Mouse (Mus musculus): ENCODE data around the gene Krtap2-4. TPM values are rescaled to one million over a fixed set of nuclear protein-coding genes. Genes with fewer than 3 reads are reported as not detected.
"Not testable (repeated sequence)": the region's sequence is repeated elsewhere in the genome, so short reads cannot be mapped to it uniquely, and the experiment has no call there.

Gene Krtap2-4
- polyA plus RNA-seq (2015; fragmentation: Nextera tagmentation; extraction: Ambion mirVana) = not detected in 2 replicates

DNA sequence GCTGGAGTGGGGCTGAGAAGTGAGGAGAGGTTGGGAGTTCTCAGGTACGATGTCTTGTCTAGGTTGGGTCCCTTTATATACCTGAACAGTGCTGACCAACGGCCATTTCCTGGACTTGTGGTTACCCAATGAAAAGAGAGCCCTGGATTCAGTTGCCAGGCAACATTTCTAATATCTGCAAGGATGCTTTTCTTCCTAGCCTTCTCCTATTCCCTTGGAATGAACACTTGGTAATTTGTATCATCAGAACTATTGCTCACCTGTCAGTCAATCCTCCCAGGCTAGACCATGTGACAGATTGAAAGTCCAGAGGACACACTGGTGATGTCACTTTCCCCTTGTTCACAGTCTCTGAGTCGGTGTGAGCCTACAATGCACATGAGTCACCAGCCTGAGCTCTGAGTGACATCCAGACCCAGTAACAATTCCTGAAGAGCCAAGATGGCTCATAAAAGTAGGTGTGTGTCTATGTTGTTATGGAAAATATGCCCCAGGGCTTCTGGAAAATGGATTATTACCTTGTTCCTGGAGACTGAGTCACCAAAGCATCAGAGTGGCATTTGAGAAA, at the start of gene Krtap2-4:
Krtap2-4 (minus strand) TSS at position 51 of the 568 bp plus-strand sequence.
- Histone ChIP-seq H3K4me1 (ENCODE audit: insufficient read depth, low read length) (no peaks in the 10 kb centered on the region), H3K36me3 (ENCODE audit: insufficient read depth, low read length) (no peaks in the 10 kb centered on the region), H3K9me3 (ENCODE audit: low read length) (no peaks in the 10 kb centered on the region), H3K27me3 (ENCODE audit: insufficient read depth, low read length) (no peaks in the 10 kb centered on the region), H3K4me2 (replicated peaks; ENCODE audit: low read depth, low read length) (no peak within 1 kb of the TSS), H3K27ac (ENCODE audit: low read length) (no peak within 1 kb of the TSS), H3K9ac (replicated peaks; ENCODE audit: low read length) (no peak within 1 kb of the TSS), H3K4me3 (ENCODE audit: low read length) (no peak within 1 kb of the TSS)
- no peak for ATAC-seq (ENCODE audit: low FRiP score, low TSS enrichment)
- 70% methylated on average over 3 of the region's 3 CpGs for WGBS

DNA sequence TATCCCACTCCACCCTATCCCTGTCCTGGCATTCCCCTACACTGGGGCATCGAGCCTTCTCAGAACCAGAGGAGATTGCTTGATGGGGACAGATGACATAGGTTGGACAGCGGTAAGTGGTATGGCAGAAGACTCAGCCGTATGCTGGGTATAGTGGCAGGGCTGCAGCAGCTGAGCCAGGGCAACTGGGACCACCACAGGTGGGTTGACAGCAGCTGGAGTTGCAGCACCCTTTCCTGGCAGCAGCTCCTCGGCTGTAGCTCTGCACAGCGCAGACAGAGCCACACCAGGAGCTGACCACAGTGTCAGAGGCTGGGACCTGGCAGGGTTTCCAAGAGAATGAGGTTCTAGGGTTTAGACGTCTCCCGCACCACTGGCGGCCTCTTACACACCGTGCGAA, 48.2 kb upstream of the Krtap2-4 start:
- H3K36me3 ChIP-seq (ENCODE audit: insufficient read depth, low read length) = no peaks in the 10 kb centered on the region
- WGBS = 84% methylated on average over 10 of the region's 10 CpGs
- H3K4me3 ChIP-seq (ENCODE audit: low read length) = no peak overlapping the region
- ATAC-seq (ENCODE audit: low FRiP score, low TSS enrichment) = no peak
- no peak overlapping the region for H3K27ac ChIP-seq (ENCODE audit: low read length)
- H3K9ac ChIP-seq (replicated peaks; ENCODE audit: low read length) = no peak overlapping the region
- no peak overlapping the region for H3K4me2 ChIP-seq (replicated peaks; ENCODE audit: low read depth, low read length)
- no peaks in the 10 kb centered on the region for H3K4me1 ChIP-seq (ENCODE audit: insufficient read depth, low read length)
- no peaks in the 10 kb centered on the region for H3K27me3 ChIP-seq (ENCODE audit: insufficient read depth, low read length)
- H3K9me3 ChIP-seq (ENCODE audit: low read length) = no peaks in the 10 kb centered on the region

DNA sequence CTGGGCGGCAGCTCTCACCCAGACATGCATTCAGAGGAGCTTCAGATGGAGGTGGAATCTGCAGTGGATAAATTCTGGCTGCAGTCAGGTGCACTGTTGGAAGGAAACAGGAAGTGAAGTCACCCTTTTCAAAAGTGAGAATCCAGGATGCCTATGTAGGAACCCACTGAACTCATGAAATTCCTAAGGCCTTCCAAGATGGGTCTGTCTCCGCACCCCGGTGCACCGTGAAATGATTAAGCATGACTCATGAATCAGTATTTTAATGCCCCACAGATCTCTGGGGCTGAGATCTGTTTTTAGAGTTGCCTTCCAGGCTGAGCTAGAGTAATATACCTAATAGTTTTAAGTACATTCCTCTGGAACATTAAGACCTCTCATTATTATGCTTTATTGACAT, 44.6 kb upstream of the Krtap2-4 start:
- H3K4me1 ChIP-seq (ENCODE audit: insufficient read depth, low read length) = no peaks in the 10 kb centered on the region
- no peak for ATAC-seq (ENCODE audit: low FRiP score, low TSS enrichment)
- no peak overlapping the region for H3K27ac ChIP-seq (ENCODE audit: low read length)
- no peak overlapping the region for H3K9ac ChIP-seq (replicated peaks; ENCODE audit: low read length)
- no peak overlapping the region for H3K4me2 ChIP-seq (replicated peaks; ENCODE audit: low read depth, low read length)
- H3K9me3 ChIP-seq (ENCODE audit: low read length) = no peaks in the 10 kb centered on the region
- 76% methylated on average over 4 of the region's 4 CpGs for WGBS
- no peaks in the 10 kb centered on the region for H3K36me3 ChIP-seq (ENCODE audit: insufficient read depth, low read length)
- H3K27me3 ChIP-seq (ENCODE audit: insufficient read depth, low read length) = no peaks in the 10 kb centered on the region
- H3K4me3 ChIP-seq (ENCODE audit: low read length) = no peak overlapping the region

DNA sequence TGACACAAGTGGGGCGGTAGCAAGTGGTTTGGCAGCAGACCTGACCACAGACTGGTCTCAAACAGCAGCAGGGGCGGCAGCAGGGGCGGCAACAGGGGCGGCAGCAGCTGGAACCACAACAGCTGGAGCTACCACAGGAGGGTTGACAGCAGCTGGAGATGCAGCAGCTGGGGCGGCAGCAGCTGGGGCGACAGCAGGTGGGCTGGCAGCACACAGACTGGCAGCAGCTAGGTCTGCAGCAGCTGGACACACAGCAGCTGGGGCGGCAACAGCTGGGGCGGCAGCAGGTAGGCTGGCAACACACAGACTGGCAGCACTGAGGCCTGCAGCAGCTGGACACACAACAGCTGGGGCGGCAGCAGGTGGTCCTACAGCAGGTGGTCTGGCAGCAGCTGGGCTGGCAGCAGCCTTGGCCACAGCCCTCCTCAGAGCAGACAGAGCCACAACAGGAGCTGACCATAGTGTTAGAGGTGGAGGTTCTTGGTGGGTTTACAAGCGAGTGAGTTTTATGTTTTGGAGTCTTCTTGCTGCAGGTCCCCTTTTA, 43.9 kb upstream of the Krtap2-4 start, which contains the start of gene Gm11563:
Gm11563 (minus strand) TSS at position 494 of the 544 bp plus-strand sequence.
- not testable (repeated sequence) for H3K4me2 ChIP-seq (replicated peaks; ENCODE audit: low read depth, low read length); H3K36me3 ChIP-seq (ENCODE audit: insufficient read depth, low read length); H3K4me3 ChIP-seq (ENCODE audit: low read length); H3K27ac ChIP-seq (ENCODE audit: low read length); H3K9me3 ChIP-seq (ENCODE audit: low read length); H3K9ac ChIP-seq (replicated peaks; ENCODE audit: low read length); H3K27me3 ChIP-seq (ENCODE audit: insufficient read depth, low read length); ATAC-seq (ENCODE audit: low FRiP score, low TSS enrichment); H3K4me1 ChIP-seq (ENCODE audit: insufficient read depth, low read length)
- WGBS = 52% methylated on average over 10 of the region's 10 CpGs

DNA sequence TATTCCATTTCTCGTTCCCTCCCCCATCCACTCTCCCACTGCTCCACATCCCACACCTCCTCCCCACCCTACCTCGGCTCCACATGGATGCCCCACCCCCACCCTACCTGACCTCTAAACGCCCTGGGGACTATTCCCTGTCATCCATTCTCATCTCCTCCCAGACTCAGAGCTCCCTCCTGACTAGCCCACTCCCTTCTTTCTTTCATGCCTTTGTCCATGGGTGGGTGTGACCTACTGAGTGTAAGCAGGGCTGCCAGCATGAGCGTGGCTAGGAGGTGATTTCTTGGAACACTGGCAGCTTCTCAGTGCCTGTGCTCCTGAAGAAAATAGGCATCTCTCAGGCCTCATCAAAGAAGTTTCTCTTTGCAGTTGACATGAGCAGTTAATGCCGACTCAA, 42.4 kb upstream of the Krtap2-4 start:
- WGBS = 32% methylated on average over 5 of the region's 5 CpGs
- no peaks in the 10 kb centered on the region for H3K9me3 ChIP-seq (ENCODE audit: low read length)
- ATAC-seq (ENCODE audit: low FRiP score, low TSS enrichment) = no peak
- H3K36me3 ChIP-seq (ENCODE audit: insufficient read depth, low read length) = no peaks in the 10 kb centered on the region
- no peak overlapping the region for H3K4me2 ChIP-seq (replicated peaks; ENCODE audit: low read depth, low read length)
- H3K9ac ChIP-seq (replicated peaks; ENCODE audit: low read length) = no peak overlapping the region
- H3K27ac ChIP-seq (ENCODE audit: low read length) = no peak overlapping the region
- no peaks in the 10 kb centered on the region for H3K27me3 ChIP-seq (ENCODE audit: insufficient read depth, low read length)
- no peaks in the 10 kb centered on the region for H3K4me1 ChIP-seq (ENCODE audit: insufficient read depth, low read length)
- no peak overlapping the region for H3K4me3 ChIP-seq (ENCODE audit: low read length)

DNA sequence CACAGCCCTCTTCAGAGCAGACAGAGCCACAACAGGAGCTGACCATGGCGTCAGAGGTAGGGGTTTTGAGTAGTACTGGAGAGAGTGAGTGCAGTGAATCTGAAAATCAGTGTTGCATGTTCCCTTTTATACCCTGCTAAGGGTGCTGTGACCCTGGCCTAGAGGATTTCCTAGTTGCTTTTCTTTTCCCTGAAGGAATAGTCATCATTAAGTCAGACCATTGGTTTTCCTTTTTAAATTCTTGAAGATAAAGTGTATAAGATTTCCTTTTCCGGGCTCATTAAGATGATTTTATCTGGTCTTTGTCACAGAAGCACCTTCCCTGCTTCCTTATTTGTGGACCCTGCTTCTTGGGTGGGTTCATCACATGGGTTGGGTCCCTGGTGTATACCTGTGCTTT, 35.5 kb upstream of the Krtap2-4 start, which contains the start of gene Gm11555:
Gm11555 (minus strand) TSS at position 101 of the 400 bp plus-strand sequence.
- H3K4me1 ChIP-seq (ENCODE audit: insufficient read depth, low read length) = no peaks in the 10 kb centered on the region
- no peak for ATAC-seq (ENCODE audit: low FRiP score, low TSS enrichment)
- WGBS = 69% methylated on average over 2 of the region's 2 CpGs

DNA sequence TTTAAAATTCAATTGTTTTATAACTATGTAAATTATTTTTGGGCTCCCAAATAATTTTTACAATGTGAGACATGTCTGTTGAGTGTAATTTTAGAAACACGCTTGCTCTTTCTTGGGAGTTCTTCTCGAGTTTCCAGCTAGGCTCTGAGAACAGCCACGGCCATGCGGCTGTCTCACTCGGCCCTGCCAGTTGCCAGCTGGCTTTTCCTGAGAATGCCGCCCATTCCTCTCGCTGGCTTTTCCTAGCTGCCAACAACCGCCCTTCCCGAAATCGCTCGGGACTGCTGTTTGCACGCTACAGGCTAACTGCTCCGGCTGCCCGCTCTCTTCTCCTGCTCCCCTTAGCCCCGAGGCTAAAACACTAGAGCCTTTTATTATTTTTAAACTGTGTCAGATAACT, 31.8 kb upstream of the Krtap2-4 start:
- no peak for ATAC-seq (ENCODE audit: low FRiP score, low TSS enrichment)
- Histone ChIP-seq H3K4me2 (replicated peaks; ENCODE audit: low read depth, low read length) (no peak overlapping the region), H3K4me1 (ENCODE audit: insufficient read depth, low read length) (no peaks in the 10 kb centered on the region), H3K9me3 (ENCODE audit: low read length) (no peaks in the 10 kb centered on the region), H3K27me3 (ENCODE audit: insufficient read depth, low read length) (no peaks in the 10 kb centered on the region), H3K9ac (replicated peaks; ENCODE audit: low read length) (no peak overlapping the region), H3K36me3 (ENCODE audit: insufficient read depth, low read length) (no peaks in the 10 kb centered on the region), H3K4me3 (ENCODE audit: low read length) (no peak overlapping the region), H3K27ac (ENCODE audit: low read length) (no peak overlapping the region)
- WGBS = 80% methylated on average over 15 of the region's 15 CpGs

More for the DNA sequence above, 35.5 kb upstream of the Krtap2-4 start, which contains the start of gene Gm11555:
- Histone ChIP-seq H3K9ac (replicated peaks; ENCODE audit: low read length) (no peak within 1 kb of the TSS), H3K36me3 (ENCODE audit: insufficient read depth, low read length) (no peaks in the 10 kb centered on the region), H3K27ac (ENCODE audit: low read length) (no peak within 1 kb of the TSS), H3K4me3 (ENCODE audit: low read length) (no peak within 1 kb of the TSS), H3K9me3 (ENCODE audit: low read length) (no peaks in the 10 kb centered on the region), H3K27me3 (ENCODE audit: insufficient read depth, low read length) (no peaks in the 10 kb centered on the region), H3K4me2 (replicated peaks; ENCODE audit: low read depth, low read length) (no peak within 1 kb of the TSS)

DNA sequence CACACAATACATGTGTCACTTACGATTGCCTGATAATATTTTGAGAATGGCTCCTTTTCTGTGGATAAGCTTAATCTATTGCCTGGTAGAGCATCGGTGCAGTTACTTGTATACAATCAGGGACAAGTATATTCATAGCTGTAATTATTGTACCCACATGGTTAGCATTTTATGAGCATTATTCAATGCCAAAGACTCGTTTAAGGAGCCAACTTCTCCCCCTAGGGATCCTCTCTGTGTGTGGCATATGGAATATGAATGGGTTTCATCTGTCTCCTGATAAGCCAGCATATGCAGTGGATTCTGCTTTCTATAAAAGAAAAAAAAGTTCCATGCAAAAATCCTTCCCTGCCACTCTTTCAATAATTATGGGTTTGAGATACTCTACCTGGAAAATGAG, 29.7 kb upstream of the Krtap2-4 start:
- Histone ChIP-seq H3K9ac (replicated peaks; ENCODE audit: low read length) (no peak overlapping the region), H3K9me3 (ENCODE audit: low read length) (no peaks in the 10 kb centered on the region), H3K4me1 (ENCODE audit: insufficient read depth, low read length) (no peaks in the 10 kb centered on the region), H3K27me3 (ENCODE audit: insufficient read depth, low read length) (no peaks in the 10 kb centered on the region), H3K4me3 (ENCODE audit: low read length) (no peak overlapping the region), H3K27ac (ENCODE audit: low read length) (no peak overlapping the region), H3K36me3 (ENCODE audit: insufficient read depth, low read length) (no peaks in the 10 kb centered on the region), H3K4me2 (replicated peaks; ENCODE audit: low read depth, low read length) (no peak overlapping the region)
- ATAC-seq (ENCODE audit: low FRiP score, low TSS enrichment) = no peak
- 79% methylated on average over 3 of the region's 3 CpGs for WGBS

DNA sequence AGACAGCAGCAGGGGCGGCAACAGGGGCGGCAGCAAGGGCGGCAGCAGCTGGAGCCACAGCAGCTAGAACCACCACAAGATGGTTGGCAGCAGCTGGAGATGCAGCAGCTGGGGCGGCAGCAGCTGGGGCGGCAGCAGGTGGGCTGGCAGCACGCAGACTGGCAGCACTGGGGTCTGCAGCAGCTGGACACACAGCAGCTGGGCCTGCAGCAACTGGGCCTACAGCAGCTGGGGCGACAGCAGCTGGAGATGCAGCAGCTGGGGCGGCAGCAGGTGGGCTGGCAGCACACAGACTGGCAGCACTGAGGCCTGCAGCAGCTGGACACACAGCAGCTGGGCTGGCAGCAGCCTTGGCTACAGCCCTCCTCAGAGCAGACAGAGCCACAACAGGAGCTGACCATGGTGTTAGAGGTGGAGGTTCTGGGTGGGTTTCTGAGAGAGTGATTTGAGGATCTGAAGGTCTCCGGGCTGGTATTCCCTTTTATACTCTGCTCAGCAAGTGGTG, 29.0 kb upstream of the Krtap2-4 start, which contains the start of gene Krtap4-7:
Krtap4-7 (minus strand) TSS at position 455 of the 505 bp plus-strand sequence.
- not testable (repeated sequence) for ATAC-seq (ENCODE audit: low FRiP score, low TSS enrichment)

DNA sequence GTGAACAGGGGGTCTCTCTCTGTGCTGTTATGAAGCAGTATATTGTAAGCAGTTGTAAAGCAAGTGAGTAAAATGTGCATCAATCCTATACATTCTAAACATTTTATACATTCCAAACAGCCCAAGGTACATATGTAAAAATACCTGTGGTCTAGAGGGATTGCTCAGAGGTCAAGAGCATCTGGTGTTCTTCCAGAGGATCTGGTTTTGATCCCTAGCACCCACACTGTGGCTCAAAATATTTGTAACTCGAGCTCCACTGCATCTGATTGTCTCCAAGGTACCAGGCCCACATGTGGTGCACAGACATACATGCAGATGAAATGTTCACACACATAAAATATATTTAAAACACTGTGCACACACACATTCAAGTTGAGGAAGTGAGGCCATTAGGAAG, 26.3 kb upstream of the Krtap2-4 start:
- H3K36me3 ChIP-seq (ENCODE audit: insufficient read depth, low read length) = no peaks in the 10 kb centered on the region
- H3K4me2 ChIP-seq (replicated peaks; ENCODE audit: low read depth, low read length) = no peak overlapping the region
- H3K9ac ChIP-seq (replicated peaks; ENCODE audit: low read length) = no peak overlapping the region
- H3K27me3 ChIP-seq (ENCODE audit: insufficient read depth, low read length) = no peaks in the 10 kb centered on the region
- H3K4me1 ChIP-seq (ENCODE audit: insufficient read depth, low read length) = no peaks in the 10 kb centered on the region
- WGBS = 42% methylated on average over 1 of the region's 1 CpGs
- no peaks in the 10 kb centered on the region for H3K9me3 ChIP-seq (ENCODE audit: low read length)
- no peak overlapping the region for H3K4me3 ChIP-seq (ENCODE audit: low read length)
- no peak overlapping the region for H3K27ac ChIP-seq (ENCODE audit: low read length)
- no peak for ATAC-seq (ENCODE audit: low FRiP score, low TSS enrichment)

More for the DNA sequence above, 29.0 kb upstream of the Krtap2-4 start, which contains the start of gene Krtap4-7:
- 84% methylated on average over 9 of the region's 9 CpGs for WGBS
- H3K36me3 ChIP-seq (ENCODE audit: insufficient read depth, low read length); H3K4me1 ChIP-seq (ENCODE audit: insufficient read depth, low read length); H3K4me3 ChIP-seq (ENCODE audit: low read length); H3K9ac ChIP-seq (replicated peaks; ENCODE audit: low read length); H3K9me3 ChIP-seq (ENCODE audit: low read length); H3K4me2 ChIP-seq (replicated peaks; ENCODE audit: low read depth, low read length); H3K27ac ChIP-seq (ENCODE audit: low read length); H3K27me3 ChIP-seq (ENCODE audit: insufficient read depth, low read length): not testable (repeated sequence)
